Mouse (Mus musculus) liver, postnatal 0 days (tissue): ENCODE measurements around the gene Vmn1r14. TPM values are rescaled to one million over a fixed set of nuclear protein-coding genes. Genes with fewer than 3 reads are reported as not detected.

Experiments used
- ATAC-seq: fragments of 200-750 bp; cut with Nextera tagmentation; 2 replicates; pipeline ENCODE4 v1.8.0; 2017; ENCODE audit warnings: mild to moderate bottlenecking, moderate library complexity
- DNase-seq: peaks from one replicate; pipeline ENCODE4 v3.0.0-alpha.2; 2016
- H3K27ac ChIP-seq: fragments of 300-500 bp; sonication (generic); 2 replicates; pipeline ENCODE4 v1.5.1; 2014; ENCODE audit warnings: antibody characterized with exemption, moderate library complexity, mild to moderate bottlenecking, low read depth
- H3K27me3 ChIP-seq: fragments of 300-500 bp; sonication (generic); 2 replicates; pipeline ENCODE4 v1.6.1; 2014; ENCODE audit warnings: low read length, control low read depth, mixed read lengths; ENCODE audit not compliant: insufficient read depth
- H3K36me3 ChIP-seq: fragments of 300-500 bp; sonication (generic); replicated peaks from 2 replicates; pipeline ENCODE4 v1.6.1; 2014; ENCODE audit warnings: mild to moderate bottlenecking, control low read depth, low read length, moderate library complexity, mixed read lengths; ENCODE audit not compliant: insufficient read depth
- H3K4me1 ChIP-seq: fragments of 300-500 bp; sonication (generic); 2 replicates; pipeline ENCODE4 v1.6.1; 2014; ENCODE audit warnings: antibody characterized with exemption, mild to moderate bottlenecking, control low read depth; ENCODE audit not compliant: insufficient read depth
- H3K4me2 ChIP-seq: fragments of 300-500 bp; sonication (generic); 2 replicates; pipeline ENCODE4 v1.6.1; 2014; ENCODE audit warnings: low read depth, mild to moderate bottlenecking, low read length, moderate library complexity, mixed read lengths
- H3K4me3 ChIP-seq: fragments of 300-500 bp; sonication (generic); 2 replicates; pipeline ENCODE4 v1.5.1; 2014; ENCODE audit warnings: low read depth, low read length
- H3K9ac ChIP-seq: fragments of 300-500 bp; sonication (generic); replicated peaks from 2 replicates; pipeline ENCODE4 v1.6.1; 2014; ENCODE audit warnings: mild to moderate bottlenecking, moderate library complexity
- H3K9me3 ChIP-seq: fragments of 300-500 bp; sonication (generic); 2 replicates; pipeline ENCODE4 v1.6.1; 2016; ENCODE audit warnings: mild to moderate bottlenecking, control low read depth, low read length, mixed read lengths
- CTCF ChIP-seq: sonication (generic); IDR thresholded peaks from 2 replicates; pipeline ENCODE4 v1.5.1; 2016; ENCODE audit warnings: antibody characterized with exemption, low read depth
- EP300 ChIP-seq: IDR thresholded peaks from 2 replicates; pipeline ENCODE4 v1.6.1; 2016; ENCODE audit warnings: antibody characterized with exemption, low read depth, mild to moderate bottlenecking
- polyA plus RNA-seq: library from polyadenylated mRNA; unstranded; fragments of >200 nt; fragmentation: Nextera tagmentation; extraction: Ambion mirVana; gene quantifications from 2 replicates; pipeline ENCODE4 v1.2.1, GENCODE M21; 2015

The Vmn1r14 gene
- polyA plus RNA-seq, 1 experiment from 2014 or later, result not detected

- H3K9me3 ChIP-seq, result no peaks in the 10 kb centered on the region
- ATAC-seq, result no peak
- TF ChIP-seq EP300 (no peak), CTCF (no peak)
- H3K27ac ChIP-seq, result no peak overlapping the region
- DNase-seq, result no peak
- H3K27me3 ChIP-seq, result no peaks in the 10 kb centered on the region
- no peaks in the 10 kb centered on the region for H3K36me3 ChIP-seq
- no peak overlapping the region for H3K4me3 ChIP-seq
- H3K9ac ChIP-seq, result no peak overlapping the region
- no peaks in the 10 kb centered on the region for H3K4me1 ChIP-seq
- H3K4me2 ChIP-seq, result no peak overlapping the region
Measured at GRCm38 (mm10) chr6:57278952-57279351, 47.5 kb downstream of the Vmn1r14 start.

Other genes with a start within 250 kb of the Vmn1r14 start
- not detected in 2 replicates for gene Vmn1r6, start 234.4 kb upstream of the Vmn1r14 start, polyA plus RNA-seq
- gene Vmn1r7, start 206.4 kb upstream of the Vmn1r14 start, polyA plus RNA-seq, result not detected in 2 replicates
- not detected in 2 replicates for gene Vmn1r8, start 199.4 kb upstream of the Vmn1r14 start, polyA plus RNA-seq
- not detected in 2 replicates for gene Vmn1r9, start 164.9 kb upstream of the Vmn1r14 start, polyA plus RNA-seq
- gene Vmn1r10, start 122.2 kb upstream of the Vmn1r14 start, polyA plus RNA-seq, result not detected in 2 replicates
- not detected in 2 replicates for gene Vmn1r11, start 98.2 kb upstream of the Vmn1r14 start, polyA plus RNA-seq
- gene Vmn1r12, start 74.8 kb upstream of the Vmn1r14 start, polyA plus RNA-seq, result not detected in 2 replicates
- gene Vmn1r13, start 28.4 kb upstream of the Vmn1r14 start, polyA plus RNA-seq, result not detected in 2 replicates
- not detected in 2 replicates for gene Vmn1r15, start 26.3 kb downstream of the Vmn1r14 start, polyA plus RNA-seq
- gene Vmn1r16, start 97.8 kb downstream of the Vmn1r14 start, polyA plus RNA-seq, result not detected in 2 replicates
- gene Vmn1r17, start 132.0 kb downstream of the Vmn1r14 start, polyA plus RNA-seq, result not detected in 2 replicates
- gene Vmn1r18, start 164.1 kb downstream of the Vmn1r14 start, polyA plus RNA-seq, result not detected in 2 replicates
- not detected in 2 replicates for gene Vmn1r19, start 172.1 kb downstream of the Vmn1r14 start, polyA plus RNA-seq
- not detected in 2 replicates for gene Vmn1r20, start 197.2 kb downstream of the Vmn1r14 start, polyA plus RNA-seq